Mouse (Mus musculus) limb, embryonic 13.5 days (tissue): ENCODE measurements at regions not wholly inside any gene's neighbourhood (a gene's known extent, or its start where the extent isn't known, plus 50 kb on each side); places are given as distances from the start of the nearest gene placed in this dataset.

ENCODE experiments used
- ATAC-seq: fragments of 200-750 bp; cut with Nextera tagmentation; 2 replicates; pipeline ENCODE4 v1.8.0; 2017; ENCODE audit warnings: low read depth, moderate number of reproducible peaks, moderate TSS enrichment; ENCODE audit not compliant: low FRiP score
- H3K27ac ChIP-seq: fragments of 300-500 bp; sonication (generic); 2 replicates; pipeline ENCODE4 v1.5.1; 2015; ENCODE audit warnings: inconsistent platforms, mild to moderate bottlenecking, moderate library complexity
- H3K27me3 ChIP-seq: fragments of 300-500 bp; sonication (generic); 2 replicates; pipeline ENCODE4 v1.6.1; 2015; ENCODE audit warnings: mild to moderate bottlenecking, inconsistent platforms
- H3K36me3 ChIP-seq: fragments of 300-500 bp; sonication (generic); 2 replicates; pipeline ENCODE4 v1.6.1; 2015; ENCODE audit warnings: inconsistent platforms, mild to moderate bottlenecking, moderate library complexity
- H3K4me1 ChIP-seq: fragments of 300-500 bp; sonication (generic); 2 replicates; pipeline ENCODE4 v1.6.1; 2015; ENCODE audit warnings: inconsistent platforms
- H3K4me2 ChIP-seq: fragments of 300-500 bp; sonication (generic); replicated peaks from 2 replicates; pipeline ENCODE4 v1.6.1; 2015; ENCODE audit warnings: inconsistent platforms, mild to moderate bottlenecking, moderate library complexity
- H3K4me3 ChIP-seq: fragments of 300-500 bp; sonication (generic); 2 replicates; pipeline ENCODE4 v1.5.1; 2015; ENCODE audit warnings: moderate library complexity, mild to moderate bottlenecking, inconsistent platforms
- H3K9ac ChIP-seq: fragments of 300-500 bp; sonication (generic); 2 replicates; pipeline ENCODE4 v1.6.1; 2015; ENCODE audit warnings: mild to moderate bottlenecking, inconsistent platforms
- H3K9me3 ChIP-seq: fragments of 300-500 bp; sonication (generic); 2 replicates; pipeline ENCODE4 v1.6.1; 2016; ENCODE audit warnings: inconsistent platforms
- WGBS: fragments of 180-500 bp; shearing (Covaris S2); methylation state at CpG from one replicate; pipeline ENCODE4 v1.1.7; 2015; 5-methylcytosine and 5-hydroxymethylcytosine counted together

DNA sequence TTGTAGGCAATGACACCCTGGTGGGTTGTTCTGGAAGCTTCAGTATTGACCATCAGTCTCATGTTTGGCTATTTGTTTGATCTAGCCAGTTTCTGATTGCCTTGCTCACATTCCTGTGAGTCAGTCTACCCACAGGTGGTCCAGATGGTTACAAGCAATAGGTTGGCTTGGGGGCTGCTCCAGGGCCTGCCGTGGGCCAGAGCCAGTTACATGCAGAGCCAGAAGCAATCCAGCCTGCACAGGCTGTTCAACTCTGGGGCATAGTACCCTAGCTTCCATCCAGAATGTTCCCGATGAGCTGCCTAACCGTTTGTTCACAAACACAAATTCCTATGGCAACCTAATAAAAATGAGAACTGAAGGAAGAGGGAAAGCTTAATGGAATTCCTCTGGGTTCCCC is 253.2 kb upstream of the Far2 start:
- H3K27me3 ChIP-seq, result no peaks in the 10 kb centered on the region
- no peak overlapping the region for H3K4me3 ChIP-seq
- peaks cover 8% of the 10 kb centered on the region for H3K4me1 ChIP-seq
- no peaks in the 10 kb centered on the region for H3K9me3 ChIP-seq
- H3K36me3 ChIP-seq, result no peaks in the 10 kb centered on the region
- 23% methylated on average over 3 of the region's 3 CpGs for WGBS
- H3K9ac ChIP-seq, result no peak overlapping the region
- H3K27ac ChIP-seq, result no peak overlapping the region
- no peak overlapping the region for H3K4me2 ChIP-seq
- ATAC-seq, result no peak

DNA sequence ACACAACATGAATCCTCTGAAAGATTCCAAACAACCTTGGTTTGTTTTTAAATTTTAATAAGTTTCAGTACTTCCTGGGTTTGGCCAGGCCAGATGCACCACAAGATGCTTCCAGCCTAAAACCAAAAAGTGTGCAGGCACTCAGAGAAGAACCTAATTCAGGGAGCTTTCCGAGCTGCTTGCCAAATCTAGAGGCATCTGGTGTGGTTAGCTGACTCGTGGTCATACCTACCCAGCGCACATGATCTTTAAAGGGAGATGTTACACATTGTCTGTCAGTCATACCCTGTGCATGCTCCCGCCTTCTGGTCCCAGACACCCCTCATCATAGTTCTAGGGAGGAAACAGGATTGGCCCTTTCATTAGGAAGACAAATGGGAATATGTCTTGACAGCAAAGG is 252.7 kb upstream of the Far2 start:
- WGBS, result 64% methylated on average over 4 of the region's 4 CpGs
- Histone ChIP-seq H3K27ac (no peak overlapping the region), H3K36me3 (no peaks in the 10 kb centered on the region), H3K4me1 (peaks cover 12% of the 10 kb centered on the region), H3K9me3 (no peaks in the 10 kb centered on the region), H3K9ac (no peak overlapping the region), H3K4me3 (no peak overlapping the region), H3K4me2 (no peak overlapping the region), H3K27me3 (no peaks in the 10 kb centered on the region)
- no peak for ATAC-seq

- ATAC-seq, result no peak
- Histone ChIP-seq H3K36me3 (no peaks in the 10 kb centered on the region), H3K9ac (no peak overlapping the region), H3K27ac (no peak overlapping the region; the same call in 1 of the 2 replicates), H3K4me2 (no peak overlapping the region), H3K4me1 (peaks cover 12% of the 10 kb centered on the region), H3K4me3 (no peak overlapping the region), H3K9me3 (no peaks in the 10 kb centered on the region), H3K27me3 (peaks cover 1% of the 10 kb centered on the region; the same call in 1 of the 2 replicates)
- WGBS, result 54% methylated on average over 9 of the region's 9 CpGs
Measured at GRCm38 (mm10) chr6:147799009-147799727, 247.9 kb upstream of the Far2 start.

DNA sequence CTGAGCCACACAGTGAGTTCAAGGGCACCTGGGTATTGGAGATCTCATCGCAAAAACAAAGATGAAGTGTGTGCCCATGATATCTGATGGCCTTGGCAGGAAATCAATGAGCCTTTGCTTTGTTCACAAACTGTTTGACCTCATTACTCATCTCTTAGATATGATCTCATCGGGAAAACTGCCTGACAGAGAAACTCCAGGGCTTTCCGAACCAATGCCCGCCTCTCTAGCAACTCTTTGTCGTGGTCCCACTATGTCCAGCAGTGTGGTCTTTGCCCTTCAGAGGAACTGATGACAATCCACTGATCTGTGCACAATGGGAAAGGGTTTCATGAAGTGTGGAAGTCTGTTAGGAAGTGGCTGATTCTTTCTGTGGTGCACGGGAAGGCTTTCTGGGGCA is 247.2 kb upstream of the Far2 start:
- Histone ChIP-seq H3K36me3 (no peaks in the 10 kb centered on the region), H3K9ac (no peak overlapping the region), H3K4me2 (no peak overlapping the region), H3K4me3 (no peak overlapping the region), H3K27me3 (peaks cover 3% of the 10 kb centered on the region; the same call in 1 of the 2 replicates), H3K27ac (no peak overlapping the region; the same call in 1 of the 2 replicates), H3K4me1 (peaks cover 12% of the 10 kb centered on the region), H3K9me3 (no peaks in the 10 kb centered on the region)
- 92% methylated on average over 6 of the region's 6 CpGs for WGBS
- no peak for ATAC-seq

DNA sequence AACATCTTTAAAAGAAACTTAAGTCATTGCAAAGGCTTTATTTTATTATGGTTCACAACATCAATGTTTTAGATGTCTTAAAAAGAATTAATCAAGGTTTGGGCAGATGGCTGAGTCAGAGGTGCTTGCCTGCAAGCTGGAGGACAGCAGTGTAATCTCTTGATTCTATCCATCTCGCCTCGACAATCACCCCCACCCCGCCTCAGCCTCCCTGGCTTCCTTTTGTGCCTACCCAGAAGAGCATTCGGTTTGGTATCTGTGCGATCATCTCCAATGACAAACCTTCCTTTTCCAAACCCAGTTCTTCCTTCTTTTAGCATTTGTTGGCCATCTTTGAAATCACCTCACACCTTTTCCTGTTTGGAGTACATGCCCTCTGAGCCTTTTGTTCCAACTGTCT is 246.2 kb upstream of the Far2 start:
- Histone ChIP-seq H3K9ac (no peak overlapping the region), H3K27ac (no peak overlapping the region), H3K36me3 (no peaks in the 10 kb centered on the region), H3K4me2 (no peak overlapping the region), H3K4me3 (no peak overlapping the region), H3K27me3 (peaks cover 3% of the 10 kb centered on the region; the same call in 1 of the 2 replicates), H3K4me1 (peaks cover 12% of the 10 kb centered on the region), H3K9me3 (no peaks in the 10 kb centered on the region)
- WGBS, result 94% methylated on average over 5 of the region's 5 CpGs
- ATAC-seq, result no peak

DNA sequence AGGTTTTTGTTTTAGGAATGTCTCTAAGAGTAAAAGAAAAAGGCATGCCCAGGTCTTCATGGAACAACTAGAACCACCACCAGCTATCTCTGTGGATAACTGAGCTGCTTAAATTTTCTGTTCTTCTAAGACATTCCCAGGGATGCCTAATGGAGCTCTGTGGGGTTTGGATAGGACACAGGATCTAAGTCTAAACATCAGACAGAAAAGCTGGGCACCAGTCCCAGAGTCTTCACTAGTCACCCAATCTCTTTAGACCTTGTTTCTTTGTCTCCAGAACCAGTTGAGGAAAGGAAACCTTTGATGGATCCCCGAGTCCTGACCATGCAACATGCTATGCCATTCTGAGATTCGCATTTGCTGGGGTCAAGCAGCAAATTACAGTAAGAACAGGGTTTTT is 243.2 kb upstream of the Far2 start:
- H3K27me3 ChIP-seq, result peaks cover 3% of the 10 kb centered on the region; the same call in 1 of the 2 replicates
- no peak overlapping the region for H3K4me2 ChIP-seq
- H3K9ac ChIP-seq, result no peak overlapping the region
- no peaks in the 10 kb centered on the region for H3K36me3 ChIP-seq
- 89% methylated on average over 2 of the region's 2 CpGs for WGBS
- no peak for ATAC-seq
- H3K27ac ChIP-seq, result no peak overlapping the region
- no peak overlapping the region for H3K4me3 ChIP-seq
- no peaks in the 10 kb centered on the region for H3K9me3 ChIP-seq
- peaks cover 7% of the 10 kb centered on the region for H3K4me1 ChIP-seq

DNA sequence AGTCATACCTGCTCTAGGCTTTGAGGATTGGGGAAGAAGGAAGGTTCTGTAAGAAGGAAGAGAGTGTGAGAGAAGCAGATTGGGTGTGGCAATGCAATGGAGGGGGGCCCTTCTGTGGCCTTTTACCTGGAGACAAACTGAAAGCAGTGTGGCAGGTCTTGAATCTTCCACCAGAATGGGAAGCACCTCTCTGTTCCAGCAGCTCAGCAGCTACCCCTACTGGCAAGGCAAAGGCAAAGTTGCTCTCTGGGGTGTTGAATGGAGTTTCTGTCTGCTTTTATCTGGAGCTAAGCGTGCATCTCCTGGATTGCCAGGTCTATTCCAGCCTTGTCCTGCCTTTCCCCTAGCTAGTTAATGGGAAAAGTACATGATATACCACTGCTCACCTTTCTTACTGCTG is 236.3 kb upstream of the Far2 start:
- no peak overlapping the region for H3K4me2 ChIP-seq
- WGBS, result 38% methylated on average over 1 of the region's 1 CpGs
- 0 out of 2 replicates have a peak, but pooled peaks cover 5% of the 10 kb centered on the region for H3K27me3 ChIP-seq
- H3K4me1 ChIP-seq, result peaks cover 7% of the 10 kb centered on the region
- no peak overlapping the region for H3K27ac ChIP-seq
- no peaks in the 10 kb centered on the region for H3K9me3 ChIP-seq
- H3K36me3 ChIP-seq, result no peaks in the 10 kb centered on the region
- H3K9ac ChIP-seq, result no peak overlapping the region
- ATAC-seq, result no peak
- no peak overlapping the region for H3K4me3 ChIP-seq

GRCm38 (mm10) chr6:147816861-147817260 is 230.2 kb upstream of the Far2 start:
- Histone ChIP-seq H3K27me3 (0 out of 2 replicates have a peak, but pooled peaks cover 7% of the 10 kb centered on the region), H3K9ac (no peak overlapping the region), H3K4me2 (no peak overlapping the region), H3K4me1 (peaks cover 7% of the 10 kb centered on the region), H3K4me3 (no peak overlapping the region), H3K36me3 (no peaks in the 10 kb centered on the region), H3K9me3 (no peaks in the 10 kb centered on the region), H3K27ac (no peak overlapping the region)
- 54% methylated on average over 7 of the region's 7 CpGs for WGBS
- no peak for ATAC-seq

DNA sequence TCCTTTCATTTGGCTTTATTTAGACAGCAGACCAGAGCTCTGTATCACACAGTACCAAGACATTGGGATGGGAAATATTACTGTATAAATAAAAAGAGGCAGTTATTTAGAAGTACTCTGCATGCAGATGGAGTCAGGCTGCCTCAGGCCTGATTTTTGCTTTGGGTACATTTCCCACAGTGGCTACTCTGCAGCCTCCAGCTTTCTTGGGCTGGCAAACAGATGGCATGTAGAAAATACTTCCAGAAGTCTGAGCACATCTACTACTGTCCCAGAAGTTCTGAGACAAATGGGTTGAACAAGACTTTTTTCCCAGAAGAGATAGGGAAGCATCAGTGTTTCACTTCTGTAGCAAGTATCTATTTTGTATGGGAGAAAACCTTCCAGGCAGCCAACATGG is 229.8 kb upstream of the Far2 start:
- H3K27me3 ChIP-seq, result 0 out of 2 replicates have a peak, but pooled peaks cover 5% of the 10 kb centered on the region
- H3K27ac ChIP-seq, result no peak overlapping the region
- no peak overlapping the region for H3K4me2 ChIP-seq
- no peak for ATAC-seq
- H3K4me1 ChIP-seq, result peaks cover 7% of the 10 kb centered on the region
- H3K4me3 ChIP-seq, result no peak overlapping the region
- H3K36me3 ChIP-seq, result no peaks in the 10 kb centered on the region
- H3K9ac ChIP-seq, result no peak overlapping the region
- no peaks in the 10 kb centered on the region for H3K9me3 ChIP-seq

- no peaks in the 10 kb centered on the region for H3K4me1 ChIP-seq
- 22% methylated on average over 4 of the region's 4 CpGs for WGBS
- H3K36me3 ChIP-seq, result no peaks in the 10 kb centered on the region
- H3K4me2 ChIP-seq, result no peak overlapping the region
- no peak overlapping the region for H3K4me3 ChIP-seq
- no peak overlapping the region for H3K27ac ChIP-seq
- no peak for ATAC-seq
- H3K9me3 ChIP-seq, result no peaks in the 10 kb centered on the region
- no peak overlapping the region for H3K9ac ChIP-seq
- H3K27me3 ChIP-seq, result no peaks in the 10 kb centered on the region
Measured at GRCm38 (mm10) chr6:147822215-147822614, 224.8 kb upstream of the Far2 start.

DNA sequence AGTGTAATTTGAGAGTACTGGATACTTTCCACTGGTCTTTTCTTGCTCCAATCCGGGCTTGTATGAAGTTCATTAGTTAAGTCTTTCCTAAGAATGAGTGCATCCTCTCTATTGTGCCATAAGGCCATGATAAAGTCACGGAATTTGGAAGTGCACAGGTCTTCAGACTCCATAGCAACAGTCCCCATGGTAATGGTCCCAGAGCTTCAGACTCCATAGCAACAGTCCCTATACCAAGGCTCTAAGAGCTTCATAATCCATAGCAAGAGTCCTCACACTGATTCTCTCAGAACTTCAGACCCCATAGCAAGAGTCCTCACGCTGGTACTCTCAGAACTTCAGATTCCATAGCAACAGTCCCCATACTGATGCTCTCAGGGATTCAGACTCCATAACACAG is 214.5 kb upstream of the Far2 start:
- H3K27me3 ChIP-seq, result no peaks in the 10 kb centered on the region
- H3K9me3 ChIP-seq, result no peaks in the 10 kb centered on the region
- ATAC-seq, result no peak
- peaks cover 8% of the 10 kb centered on the region; the same call in 1 of the 2 replicates for H3K4me1 ChIP-seq
- WGBS, result 72% methylated on average over 3 of the region's 3 CpGs
- H3K36me3 ChIP-seq, result no peaks in the 10 kb centered on the region
- H3K9ac ChIP-seq, result no peak overlapping the region
- H3K4me2 ChIP-seq, result no peak overlapping the region
- H3K27ac ChIP-seq, result no peak overlapping the region
- no peak overlapping the region for H3K4me3 ChIP-seq

- Histone ChIP-seq H3K9me3 (no peaks in the 10 kb centered on the region), H3K4me3 (no peak overlapping the region), H3K27me3 (no peaks in the 10 kb centered on the region), H3K4me1 (peaks cover 8% of the 10 kb centered on the region; the same call in 1 of the 2 replicates), H3K9ac (no peak overlapping the region), H3K36me3 (no peaks in the 10 kb centered on the region), H3K27ac (no peak overlapping the region), H3K4me2 (no peak overlapping the region)
- 68% methylated on average over 3 of the region's 3 CpGs for WGBS
- no peak for ATAC-seq
Measured at GRCm38 (mm10) chr6:147833501-147833900, 213.6 kb upstream of the Far2 start.

DNA sequence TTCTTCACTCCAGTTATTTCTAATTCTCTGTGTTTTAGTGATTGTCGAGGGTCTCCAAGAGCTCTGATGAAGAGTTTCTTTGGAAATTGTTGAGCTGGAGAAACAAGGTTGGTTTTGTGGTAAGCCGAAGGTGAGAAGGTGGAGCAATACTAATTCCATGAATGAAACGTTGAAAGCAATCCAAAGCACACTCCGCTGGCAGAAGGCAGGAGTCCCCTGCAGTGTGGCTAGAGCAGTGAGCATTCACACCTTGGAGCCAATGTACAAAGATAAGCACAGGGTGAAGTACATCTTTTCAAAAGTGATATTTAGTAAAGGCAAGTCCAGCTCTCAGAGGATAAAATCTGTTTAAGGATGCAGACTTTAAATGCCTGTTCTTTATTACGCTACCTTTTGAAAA is 208.2 kb upstream of the Far2 start:
- no peaks in the 10 kb centered on the region for H3K27me3 ChIP-seq
- 79% methylated on average over 5 of the region's 5 CpGs for WGBS
- ATAC-seq, result no peak

More for the DNA sequence above, 208.2 kb upstream of the Far2 start:
- H3K9ac ChIP-seq, result no peak overlapping the region
- peaks cover 4% of the 10 kb centered on the region; the same call in 1 of the 2 replicates for H3K4me1 ChIP-seq
- no peak overlapping the region for H3K4me2 ChIP-seq
- no peaks in the 10 kb centered on the region; the same call in 1 of the 2 replicates for H3K9me3 ChIP-seq
- no peaks in the 10 kb centered on the region for H3K36me3 ChIP-seq
- H3K27ac ChIP-seq, result no peak overlapping the region
- H3K4me3 ChIP-seq, result no peak overlapping the region
